Mouse (Mus musculus): Measurements from ENCODE around the gene Fam168b. TPM values are rescaled to one million over a fixed set of nuclear protein-coding genes. Genes with fewer than 3 reads are reported as not detected.

Fam168b gene
- polyA plus RNA-seq, 1 experiment, result 399 TPM

DNA sequence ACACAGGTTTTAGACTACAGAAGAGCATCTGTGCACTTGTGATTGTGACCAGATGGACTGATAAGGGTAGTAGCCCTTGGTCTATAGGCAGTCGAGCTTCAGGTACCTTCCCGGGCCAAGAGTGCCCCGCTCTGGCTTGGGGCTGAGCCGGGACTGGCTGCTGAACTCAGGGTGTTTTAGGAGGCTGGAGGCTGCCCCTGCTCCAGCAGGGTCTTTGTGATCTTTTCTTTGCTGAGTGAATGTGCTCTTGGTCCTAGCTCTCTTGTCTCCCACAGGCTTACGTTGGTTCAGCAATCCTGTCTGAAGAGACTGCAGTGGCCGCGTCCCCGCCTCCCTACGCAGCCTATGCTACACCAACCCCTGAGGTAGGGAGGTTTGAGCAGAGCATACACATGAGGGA lies 23.0 kb upstream of the Fam168b start:
- DNase-seq (ENCODE audit: low read depth), result no peak
- TF ChIP-seq CTCF (IDR thresholded peaks at IDR 0.05; ENCODE audit: borderline replicate concordance, extremely low read depth, insufficient read depth, insufficient read length), result no peak
- no peak for TF ChIP-seq POLR2A (IDR thresholded peaks at IDR 0.05; ENCODE audit: borderline replicate concordance, extremely low read depth, insufficient read depth, insufficient read length, poor library complexity, severe bottlenecking)

DNA sequence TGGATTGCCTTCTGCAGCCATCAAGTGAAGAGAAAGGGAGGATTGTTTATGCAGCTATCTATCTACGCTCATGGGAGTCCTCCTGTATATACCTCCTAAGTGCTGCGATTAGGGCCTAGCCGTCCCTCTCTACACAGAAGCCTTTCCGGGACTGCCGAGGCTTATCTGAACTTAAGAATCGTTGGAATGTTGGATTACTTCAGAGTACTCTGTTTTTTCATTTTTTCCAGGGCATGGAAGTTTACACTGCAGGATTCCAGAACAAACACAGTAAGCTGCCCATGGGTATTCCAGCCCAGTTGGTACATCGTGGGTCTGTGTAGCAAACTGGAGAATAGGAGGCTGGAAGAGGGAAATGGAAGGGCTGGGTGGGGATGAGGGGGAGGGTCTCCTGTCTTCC lies 21.4 kb upstream of the Fam168b start:
- TF ChIP-seq POLR2A (IDR thresholded peaks at IDR 0.05; ENCODE audit: borderline replicate concordance, extremely low read depth, insufficient read depth, insufficient read length, poor library complexity, severe bottlenecking) (no peak), CTCF (IDR thresholded peaks at IDR 0.05; ENCODE audit: borderline replicate concordance, extremely low read depth, insufficient read depth, insufficient read length) (no peak)
- DNase-seq (ENCODE audit: low read depth), result no peak

DNA sequence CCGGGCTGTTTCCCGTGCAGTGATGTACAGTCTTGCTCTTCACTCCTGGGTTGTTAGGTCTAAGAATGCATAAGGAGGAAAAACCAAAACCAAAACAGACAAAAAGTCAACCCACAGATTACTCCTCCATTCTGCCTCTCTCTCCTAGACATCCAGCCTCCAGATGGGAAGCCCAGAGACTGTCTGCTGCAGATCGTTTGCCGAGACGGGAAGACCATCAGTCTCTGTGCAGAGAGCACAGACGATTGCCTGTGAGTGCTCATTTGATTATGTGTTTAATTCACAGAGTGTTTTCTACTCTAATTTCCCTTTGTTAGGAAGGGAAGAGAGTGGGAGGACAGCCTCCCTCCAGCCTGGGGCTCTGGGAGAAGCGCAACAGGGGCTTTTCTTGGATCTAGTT lies 20.5 kb upstream of the Fam168b start:
- TF ChIP-seq POLR2A (IDR thresholded peaks at IDR 0.05; ENCODE audit: borderline replicate concordance, extremely low read depth, insufficient read depth, insufficient read length, poor library complexity, severe bottlenecking), result no peak
- TF ChIP-seq CTCF (IDR thresholded peaks at IDR 0.05; ENCODE audit: borderline replicate concordance, extremely low read depth, insufficient read depth, insufficient read length), result no peak
- DNase-seq (ENCODE audit: low read depth), result no peak

DNA sequence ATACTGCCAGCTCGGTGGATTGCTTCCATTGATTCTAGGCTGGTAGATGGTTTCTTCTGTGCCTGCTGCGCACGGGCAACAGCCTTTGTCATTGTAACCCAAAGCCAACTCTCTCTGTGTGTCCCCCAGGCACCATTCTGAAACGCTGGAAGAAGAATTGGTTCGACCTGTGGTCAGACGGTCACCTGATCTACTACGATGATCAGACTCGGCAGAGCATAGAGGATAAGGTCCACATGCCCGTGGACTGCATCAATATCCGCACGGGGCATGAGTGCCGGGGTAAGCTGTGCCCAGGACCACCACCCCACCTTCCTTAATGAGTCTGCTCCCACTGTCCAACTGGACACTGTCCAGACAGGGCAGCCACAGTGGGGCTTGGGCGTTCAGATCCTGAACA lies 20.0 kb upstream of the Fam168b start:
- DNase-seq (ENCODE audit: low read depth), result no peak
- TF ChIP-seq CTCF (IDR thresholded peaks at IDR 0.05; ENCODE audit: borderline replicate concordance, extremely low read depth, insufficient read depth, insufficient read length) (no peak), POLR2A (IDR thresholded peaks at IDR 0.05; ENCODE audit: borderline replicate concordance, extremely low read depth, insufficient read depth, insufficient read length, poor library complexity, severe bottlenecking) (no peak)

DNA sequence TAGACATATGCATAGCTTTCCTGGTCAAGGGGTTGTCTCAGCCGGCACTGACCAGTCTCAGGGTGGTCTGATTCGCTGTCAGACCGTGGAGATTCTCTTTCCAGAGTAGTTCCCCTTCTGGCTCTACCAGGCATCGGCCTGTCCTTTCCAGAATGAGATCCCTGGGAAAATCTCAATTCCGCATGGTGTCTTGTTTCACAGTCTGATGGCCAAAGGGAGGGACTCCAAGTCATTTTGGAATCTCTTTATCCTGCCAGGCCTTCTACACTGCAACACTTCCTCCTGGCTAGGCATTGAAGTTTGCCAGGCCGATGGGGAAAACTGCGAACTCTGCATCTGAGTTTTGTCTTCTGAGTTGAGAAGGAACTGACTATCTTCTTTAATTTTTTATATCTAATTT lies 17.3 kb upstream of the Fam168b start:
- no peak for TF ChIP-seq CTCF (IDR thresholded peaks at IDR 0.05; ENCODE audit: borderline replicate concordance, extremely low read depth, insufficient read depth, insufficient read length)
- no peak for TF ChIP-seq POLR2A (IDR thresholded peaks at IDR 0.05; ENCODE audit: borderline replicate concordance, extremely low read depth, insufficient read depth, insufficient read length, poor library complexity, severe bottlenecking)
- no peak for DNase-seq (ENCODE audit: low read depth)

DNA sequence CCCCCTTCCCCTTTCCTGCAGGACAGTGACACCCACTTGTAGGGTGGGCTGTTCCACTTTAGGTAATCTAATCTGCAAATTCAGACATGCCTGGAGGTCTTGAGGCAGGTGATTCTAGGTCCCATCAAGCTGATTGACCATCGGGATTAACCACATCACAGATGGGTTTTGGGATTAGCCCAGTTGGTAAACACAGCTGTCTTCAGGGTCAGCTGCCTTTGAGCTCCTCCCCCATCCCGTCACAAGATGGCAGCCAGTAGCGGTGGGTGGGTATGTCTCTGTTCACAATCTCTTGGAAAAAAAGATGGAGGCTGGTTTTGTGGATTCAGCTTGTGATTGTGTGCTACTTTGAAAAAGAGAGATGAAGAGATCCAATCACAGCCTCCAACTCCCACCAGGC lies 16.9 kb upstream of the Fam168b start:
- no peak for DNase-seq (ENCODE audit: low read depth)
- no peak for TF ChIP-seq POLR2A (IDR thresholded peaks at IDR 0.05; ENCODE audit: borderline replicate concordance, extremely low read depth, insufficient read depth, insufficient read length, poor library complexity, severe bottlenecking)
- no peak for TF ChIP-seq CTCF (IDR thresholded peaks at IDR 0.05; ENCODE audit: borderline replicate concordance, extremely low read depth, insufficient read depth, insufficient read length)

DNA sequence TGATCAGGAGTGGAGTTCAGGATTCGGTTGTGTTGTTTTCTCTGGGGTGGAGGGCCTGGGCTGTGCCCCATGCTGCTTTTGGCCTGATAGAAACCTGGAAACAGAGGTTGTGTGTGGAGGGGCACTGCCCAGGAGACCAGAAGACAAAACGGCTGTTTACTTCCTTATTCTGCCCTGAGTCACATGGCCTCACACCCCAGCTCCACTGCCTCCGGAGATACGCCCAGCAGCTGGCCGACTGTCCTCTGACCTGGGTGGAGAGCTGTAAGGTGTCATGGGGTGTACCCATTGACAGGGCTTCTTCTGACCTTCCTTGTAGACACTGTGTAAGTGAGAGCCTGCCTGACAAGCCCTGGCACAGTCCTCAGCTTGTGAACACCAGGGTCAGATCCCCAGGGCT lies 15.8 kb upstream of the Fam168b start:
- no peak for TF ChIP-seq CTCF (IDR thresholded peaks at IDR 0.05; ENCODE audit: borderline replicate concordance, extremely low read depth, insufficient read depth, insufficient read length)
- no peak for TF ChIP-seq POLR2A (IDR thresholded peaks at IDR 0.05; ENCODE audit: borderline replicate concordance, extremely low read depth, insufficient read depth, insufficient read length, poor library complexity, severe bottlenecking)
- no peak for DNase-seq (ENCODE audit: low read depth)

DNA sequence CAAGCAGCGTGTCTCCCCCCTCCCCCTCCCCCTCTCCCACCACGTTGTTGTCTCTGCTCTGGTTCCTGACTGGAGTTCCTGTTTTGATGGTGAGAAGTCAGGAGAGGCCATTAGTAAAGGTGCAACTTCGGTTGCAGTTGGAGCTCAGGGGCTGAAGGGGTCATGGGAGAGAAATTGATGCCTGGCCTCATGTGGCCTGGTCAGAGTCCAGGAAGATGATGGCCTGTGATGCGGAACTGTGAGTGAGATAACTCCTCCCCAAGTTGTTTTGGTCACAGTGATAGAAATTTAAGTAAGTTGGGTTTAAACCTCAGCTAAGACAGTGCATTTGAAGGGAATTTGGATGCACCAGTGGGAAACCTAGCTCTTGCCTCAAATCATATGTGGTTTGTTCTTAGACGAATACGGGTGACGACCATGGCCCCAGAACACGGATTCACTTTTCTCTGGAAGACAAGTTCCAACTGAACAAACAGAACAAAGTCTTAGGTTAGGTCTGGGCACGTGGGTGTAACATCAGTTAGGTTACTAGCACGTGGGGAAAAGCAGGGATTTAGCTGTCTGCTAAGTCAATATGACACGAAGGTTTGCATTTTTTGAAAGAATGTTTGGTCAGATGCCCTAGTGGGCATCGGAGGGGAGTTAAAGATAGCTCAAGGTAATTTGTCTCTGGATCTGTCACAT lies 12.3 kb upstream of the Fam168b start:
- no peak for TF ChIP-seq CTCF (IDR thresholded peaks at IDR 0.05; ENCODE audit: borderline replicate concordance, extremely low read depth, insufficient read depth, insufficient read length)
- no peak for TF ChIP-seq POLR2A (IDR thresholded peaks at IDR 0.05; ENCODE audit: borderline replicate concordance, extremely low read depth, insufficient read depth, insufficient read length, poor library complexity, severe bottlenecking)
- no peak for DNase-seq (ENCODE audit: low read depth)

DNA sequence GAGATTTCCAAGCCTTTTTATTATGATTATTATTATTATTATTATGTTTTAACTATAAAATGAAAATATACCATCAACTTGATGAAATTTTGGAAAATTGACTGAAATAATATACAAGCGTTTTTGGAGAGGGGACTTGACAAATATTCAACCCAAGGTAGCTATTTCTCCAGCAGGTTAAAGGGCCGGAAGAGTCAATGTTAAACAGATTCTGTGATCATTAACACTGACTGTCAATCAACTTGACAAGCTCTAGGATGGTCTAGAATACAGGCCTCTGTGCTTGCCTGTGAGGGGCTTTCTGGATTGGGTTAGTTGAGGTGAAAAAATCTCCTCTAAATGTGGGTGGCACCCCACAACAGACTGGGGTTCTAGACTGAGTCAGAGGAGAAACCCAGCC lies 10.9 kb upstream of the Fam168b start:
- DNase-seq (ENCODE audit: low read depth), result no peak
- TF ChIP-seq POLR2A (IDR thresholded peaks at IDR 0.05; ENCODE audit: borderline replicate concordance, extremely low read depth, insufficient read depth, insufficient read length, poor library complexity, severe bottlenecking), result no peak
- TF ChIP-seq CTCF (IDR thresholded peaks at IDR 0.05; ENCODE audit: borderline replicate concordance, extremely low read depth, insufficient read depth, insufficient read length), result no peak

DNA sequence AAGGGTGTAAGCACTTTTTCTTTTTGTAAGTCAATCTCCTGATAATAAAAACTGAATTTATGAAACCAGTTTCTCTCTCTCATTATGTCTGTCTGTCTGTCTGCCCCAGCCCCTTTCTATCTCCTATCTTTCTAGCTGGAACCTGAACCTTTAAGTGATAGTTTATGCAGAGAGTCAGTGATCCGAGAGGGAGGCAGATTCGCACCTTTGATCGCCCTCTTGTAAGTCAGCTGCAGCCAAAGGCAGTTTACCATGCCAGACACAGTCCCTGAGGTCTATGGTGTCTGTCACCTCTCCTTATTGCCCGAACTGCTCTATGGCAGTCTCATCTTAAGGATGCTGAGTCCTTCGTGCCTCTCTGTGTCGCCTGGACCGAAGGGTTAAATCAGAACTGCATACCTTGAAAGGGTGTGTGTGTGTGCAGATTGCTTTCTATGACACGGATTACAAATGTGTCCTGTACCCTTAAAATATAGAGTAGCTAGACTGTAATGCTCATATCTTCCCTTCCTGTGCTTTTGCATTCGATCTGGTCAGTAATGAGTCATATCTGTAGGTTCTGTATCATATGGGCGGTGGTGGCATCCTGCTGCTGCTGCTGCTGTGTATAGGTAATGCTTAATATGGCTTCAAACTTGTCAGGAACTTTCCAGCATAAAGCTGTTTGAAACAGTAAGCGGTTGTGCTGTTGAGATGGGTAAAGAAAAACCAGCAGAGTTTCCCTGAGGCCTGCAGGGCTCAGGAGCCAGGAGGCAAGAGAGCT lies 9.4 kb upstream of the Fam168b start:
- TF ChIP-seq POLR2A (IDR thresholded peaks at IDR 0.05; ENCODE audit: borderline replicate concordance, extremely low read depth, insufficient read depth, insufficient read length, poor library complexity, severe bottlenecking) (no peak), CTCF (IDR thresholded peaks at IDR 0.05; ENCODE audit: borderline replicate concordance, extremely low read depth, insufficient read depth, insufficient read length) (no peak)

DNA sequence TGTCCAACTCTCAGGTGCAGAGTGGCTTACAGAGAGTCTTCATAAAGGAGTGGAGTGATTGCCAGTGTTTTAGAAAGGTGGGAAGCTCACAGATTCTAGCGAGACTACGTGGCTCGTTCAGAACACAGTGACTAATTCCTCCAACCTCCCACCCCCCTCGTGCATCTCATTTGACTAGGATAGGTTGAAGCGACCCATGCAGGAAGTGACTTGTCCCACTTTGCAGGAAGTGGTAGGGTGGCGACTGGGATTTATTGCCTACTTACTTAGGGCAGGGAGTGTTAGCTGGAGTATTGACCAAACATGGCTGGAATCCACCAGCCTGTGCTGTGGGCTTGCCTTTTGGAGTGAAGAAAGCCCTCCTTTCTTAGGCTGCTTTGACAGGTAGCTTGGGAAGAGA lies 8.7 kb upstream of the Fam168b start:
- TF ChIP-seq POLR2A (IDR thresholded peaks at IDR 0.05; ENCODE audit: borderline replicate concordance, extremely low read depth, insufficient read depth, insufficient read length, poor library complexity, severe bottlenecking), result no peak
- TF ChIP-seq CTCF (IDR thresholded peaks at IDR 0.05; ENCODE audit: borderline replicate concordance, extremely low read depth, insufficient read depth, insufficient read length), result no peak
- no peak for DNase-seq (ENCODE audit: low read depth)

More for the DNA sequence above, 9.4 kb upstream of the Fam168b start:
- DNase-seq (ENCODE audit: low read depth), result no peak

Measured in brain, embryonic 14.5 days (tissue).